Mouse (Mus musculus) kidney, postnatal 14 days (tissue): ENCODE data around the gene Ssmem1.

Experiments used
- DNase-seq: peaks from one replicate; pipeline ENCODE4 v3.0.0; 2022; ENCODE audit warnings: mixed read lengths

The Ssmem1 gene

DNA sequence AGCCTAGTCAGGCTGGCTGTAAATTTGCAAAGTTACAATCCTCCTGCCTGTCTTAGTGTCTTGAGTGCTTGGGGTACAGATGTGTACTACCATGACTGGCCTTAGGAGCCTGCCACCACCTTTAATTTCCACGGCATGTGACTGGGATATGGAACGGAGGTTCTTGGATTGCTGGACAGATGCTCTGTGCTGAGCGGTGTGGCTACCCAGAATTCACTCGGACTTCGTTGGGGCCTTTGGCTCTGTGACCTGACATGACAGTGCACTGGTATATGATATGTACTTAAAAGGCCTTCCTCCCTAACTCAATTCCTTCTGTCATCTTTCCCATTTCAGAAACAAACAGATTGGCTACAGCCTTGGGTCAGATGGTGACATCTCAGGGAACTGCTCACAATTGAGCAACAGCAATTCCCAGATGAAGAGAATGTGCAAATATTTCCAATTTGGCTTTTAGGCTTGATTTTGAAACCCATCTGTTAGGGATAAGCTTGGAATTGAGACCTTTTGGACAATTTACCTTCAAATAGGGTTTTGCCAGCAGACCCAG lies 45.0 kb downstream of the Ssmem1 start:
- DNase-seq: no peak

DNA sequence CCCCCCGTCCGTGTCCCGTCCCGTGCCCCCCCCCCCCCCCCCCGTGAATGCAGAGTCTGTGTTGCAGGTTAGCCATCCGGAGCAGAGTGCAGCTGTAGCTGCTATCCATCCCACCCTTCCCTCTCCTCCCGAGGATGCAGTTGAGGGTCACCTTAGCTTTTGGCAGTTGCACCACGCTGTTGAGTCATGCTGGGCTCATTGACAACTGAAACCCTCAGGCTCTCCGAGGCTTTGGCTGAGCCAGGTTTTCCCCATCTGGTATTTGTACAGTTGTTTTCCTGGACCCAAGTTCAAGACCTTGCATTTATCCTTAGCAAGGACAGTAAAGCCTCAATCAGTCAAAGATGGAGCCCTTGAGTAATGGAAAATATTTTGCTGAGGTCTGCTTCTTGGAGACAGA lies 46.4 kb downstream of the Ssmem1 start:
- peak; percentile 29 for DNase-seq

GRCm38 (mm10) chr6:30559726-30560125 lies 50.1 kb downstream of the Ssmem1 start:
- DNase-seq: no peak

DNA sequence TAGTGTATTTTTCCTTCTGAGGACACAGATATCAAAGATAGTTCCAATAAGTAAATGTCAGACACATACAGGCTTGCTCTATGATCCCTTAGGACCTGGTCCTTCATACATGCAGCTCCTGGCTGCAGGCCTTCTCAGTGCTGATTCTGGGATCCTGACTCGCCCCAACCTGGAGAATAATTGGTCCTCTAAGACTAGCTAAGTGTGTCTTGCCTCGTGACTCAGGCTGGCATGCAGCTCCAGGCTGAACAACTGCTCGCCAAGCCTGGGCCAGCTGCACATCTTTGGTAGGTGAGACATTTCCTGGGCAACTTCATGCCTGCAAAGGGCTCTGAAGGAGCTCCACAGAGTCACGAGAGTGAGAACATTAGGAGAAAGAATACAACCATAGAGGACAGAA lies 52.5 kb downstream of the Ssmem1 start:
- no peak for DNase-seq

DNA sequence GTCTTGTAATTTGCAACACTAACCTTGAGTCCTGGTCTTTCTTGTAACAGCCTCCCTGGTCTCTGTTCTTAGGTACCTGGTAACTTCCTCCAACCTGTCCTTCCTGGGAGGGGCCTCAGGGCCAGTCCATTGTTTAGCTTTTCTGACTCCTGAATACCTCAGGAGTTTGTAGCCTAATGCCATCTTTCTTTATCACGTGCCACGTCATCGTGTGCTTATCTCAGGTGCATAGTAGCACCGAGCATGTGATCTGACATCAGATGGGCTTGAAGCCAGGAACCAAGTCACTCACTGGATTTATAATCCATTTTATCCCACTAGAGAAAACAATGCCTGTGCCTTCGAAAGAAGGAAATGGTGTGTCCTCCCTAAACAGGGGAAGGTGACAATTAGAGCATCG lies 53.9 kb downstream of the Ssmem1 start:
- no peak for DNase-seq

- DNase-seq: no peak
Observed at GRCm38 (mm10) chr6:30564051-30564450, 54.4 kb downstream of the Ssmem1 start.

- DNase-seq: no peak
Observed at GRCm38 (mm10) chr6:30568069-30568468, 58.4 kb downstream of the Ssmem1 start, which contains the start of gene Cpa4. Gene Cpa4 (plus strand): TSS chr6:30568369.

- no peak for DNase-seq
Observed at GRCm38 (mm10) chr6:30569331-30569730, 59.7 kb downstream of the Ssmem1 start.
